9 mouse cellular contexts compared by ENCODE assay signal in genomic region chr2:11494841-11495255, GRCm38 (mm10). TPM values are rescaled to one million over a fixed set of nuclear protein-coding genes. Genes with fewer than 3 reads are reported as not detected.
DNase-seq lines count a peak whose midpoint lies in the region; ATAC-seq and TF ChIP-seq lines count a peak whose summit lies in the region.
"Had no signal": no experiment of that assay in that cellular context is flagged by ENCODE, and none has a peak within 500 bp of the region (broad histone marks: within the 10 kb centered on the region; RNA-seq: fewer than 3 reads in every experiment).

No protein-coding gene starts in this region.

- no peak for TF ChIP-seq EP300 in heart, adult 2 months (IDR thresholded peaks at IDR 0.05; ENCODE audit: insufficient read depth, low read depth, low read length)

- H3K79me2 ChIP-seq in heart, adult 2 months (replicated peaks; ENCODE audit: control insufficient read depth, insufficient read depth, low read length), result no peaks in the 10 kb centered on the region

- peaks cover 12% of the 10 kb centered on the region for H3K4me1 ChIP-seq in heart, adult 2 months (ENCODE audit: control insufficient read depth, insufficient read depth, low read length)
- peaks cover 8% of the 10 kb centered on the region; the same call in 1 of the 2 replicates for H3K4me1 ChIP-seq in heart, embryonic 11.5 days (ENCODE audit: control insufficient read depth, insufficient read depth, low read length)

- H3K36me3 ChIP-seq in heart, adult 2 months (ENCODE audit: control insufficient read depth, insufficient read depth, low read length), result 0 out of 2 replicates have a peak, but pooled peaks cover 2% of the 10 kb centered on the region
- peaks cover 29% of the 10 kb centered on the region for H3K36me3 ChIP-seq in heart, embryonic 11.5 days (ENCODE audit: control insufficient read depth, insufficient read depth, low read length)

- H3K27me3 ChIP-seq in heart, adult 2 months (ENCODE audit: control insufficient read depth, insufficient read depth, low read length), result no peaks in the 10 kb centered on the region
- H3K27me3 ChIP-seq in heart, embryonic 11.5 days (ENCODE audit: control insufficient read depth, insufficient read depth, low read length), result no peaks in the 10 kb centered on the region
- H3K27me3 ChIP-seq: lung, embryonic 15.5 days had no signal

- 26% methylated on average over 7 of the region's 7 CpGs for WGBS in heart, adult 2 months
- WGBS in heart, embryonic 11.5 days (ENCODE audit: insufficient replicate concordance), result 69% methylated on average over 7 of the region's 7 CpGs

- no peak for TF ChIP-seq POLR2A in heart, adult 2 months (IDR thresholded peaks at IDR 0.05; ENCODE audit: insufficient read depth, low read depth, low read length)

- no peaks in the 10 kb centered on the region for H3K9me3 ChIP-seq in heart, embryonic 11.5 days (replicated peaks; ENCODE audit: control insufficient read depth, low read length)
- H3K9me3 ChIP-seq: lung, embryonic 15.5 days had no signal

- H3K4me2 ChIP-seq in heart, embryonic 11.5 days, result no peak overlapping the region
- H3K4me2 ChIP-seq: lung, embryonic 15.5 days had no signal

- H3K4me3 ChIP-seq in heart, adult 2 months, result no peak overlapping the region
- no peak overlapping the region for H3K4me3 ChIP-seq in heart, embryonic 11.5 days (ENCODE audit: low read depth, low read length)
- H3K4me3 ChIP-seq: lung, embryonic 15.5 days had no signal

- intact Hi-C loops in heart, adult 2 months (cut with DNase I), result no loop called here

- ATAC-seq in heart, embryonic 11.5 days (replicated peaks; ENCODE audit: insufficient number of reproducible peaks, low FRiP score, low TSS enrichment), result no peak

- no peak overlapping the region for H3K27ac ChIP-seq in heart, adult 2 months
- no peak overlapping the region for H3K27ac ChIP-seq in heart, embryonic 11.5 days (ENCODE audit: low read depth, low read length)
- H3K27ac ChIP-seq: lung, embryonic 15.5 days had no signal

- DNase-seq in heart, adult 2 months, result peak; percentile 62 to 75
- peak; percentile 50 to 59 for DNase-seq in adrenal gland, postnatal 36 days
- peak; percentile 43 to 62 for DNase-seq in gastrocnemius, adult 8-10 months (ENCODE audit: low spot score in 2 of 2)
- DNase-seq in kidney, postnatal 14 days, result peak; percentile 23
- DNase-seq in natural killer cell, adult 2 months (ENCODE audit: low spot score in 2 of 2), result no peak
- DNase-seq in spleen, postnatal 10 days (ENCODE audit: low spot score in 2 of 2), result no peak
- no peak for DNase-seq in yolk sac, embryonic 10.5 days (ENCODE audit: low spot score)

- no peak for TF ChIP-seq CTCF in heart, adult 2 months (IDR thresholded peaks at IDR 0.05)

- H3K9ac ChIP-seq in heart, adult 2 months (ENCODE audit: low read depth, low read length), result no peak overlapping the region
- H3K9ac ChIP-seq in heart, embryonic 11.5 days (ENCODE audit: low read depth, low read length), result no peak overlapping the region
- H3K9ac ChIP-seq: lung, embryonic 15.5 days had no signal

RNA-seq across cellular contexts. Expression of gene Pfkfb3, which starts 59.0 kb away (rescaled TPM):
- 10 to 100 TPM in 1 of 2 experiments, 1 to 10 TPM in 1; 9.0 to 12.1 TPM for total RNA-seq in heart, adult 2 months (2021)
- polyA plus RNA-seq in heart, adult 2 months (2012; rRNA removed), result 13.1 and 14.3 TPM in 2 replicates
- polyA plus RNA-seq in heart, embryonic 11.5 days (2014; fragmentation: Nextera tagmentation; extraction: Ambion mirVana), result 13.8 and 17.0 TPM in 2 replicates
- total RNA-seq in adrenal gland, postnatal 36 days (2021), result 100 to 1,000 TPM in 1 of 2 experiments, 10 to 100 TPM in 1; 94.5 to 108 TPM
- 100 to 1,000 TPM; 202 to 429 (median 324) TPM for total RNA-seq in gastrocnemius, adult 8-10 months (2022)

Comparison
In these comparisons a context has a peak if more than half of its experiments do, and no peak if none do; other contexts are left out.
1. DNase-seq: peak in heart, adult 2 months (2 of 2), adrenal gland, postnatal 36 days (2 of 2), gastrocnemius, adult 8-10 months (2 of 2) and kidney, postnatal 14 days (single experiment); none in natural killer cell, adult 2 months (0 of 2), spleen, postnatal 10 days (0 of 2) and yolk sac, embryonic 10.5 days (single experiment).
2. RNA of gene Pfkfb3, which starts 59.0 kb away (total RNA-seq): 202 to 429 TPM in gastrocnemius, adult 8-10 months and 94.5 to 108 TPM in adrenal gland, postnatal 36 days; 9.0 to 12.1 TPM in heart, adult 2 months; every median in the first group is over 4 times any median in the second.